Mouse (Mus musculus) bone marrow, adult 2 months (tissue): ENCODE measurements around the gene Spock1. TPM values are rescaled to one million over a fixed set of nuclear protein-coding genes. Genes with fewer than 3 reads are reported as not detected.
"Not testable (repeated sequence)": the region's sequence is repeated elsewhere in the genome, so short reads cannot be mapped to it uniquely, and the experiment has no call there.

Experiments
- H3K27ac ChIP-seq: fragments of 200-500 bp; 2 replicates; pipeline ENCODE4 v1.5.1; 2012; ENCODE audit warnings: low read depth, mild to moderate bottlenecking, control low read depth, inconsistent platforms, low read length; ENCODE audit not compliant: control insufficient read depth, poor library complexity, insufficient read depth
- H3K4me1 ChIP-seq: fragments of 200-500 bp; 2 replicates; pipeline ENCODE4 v1.6.1; 2011; ENCODE audit warnings: low read length; ENCODE audit not compliant: control insufficient read depth, insufficient read depth
- H3K4me3 ChIP-seq: fragments of 200-500 bp; replicated peaks from 2 replicates; pipeline ENCODE3; 2011; ENCODE audit warnings: mild to moderate bottlenecking, low read depth, low read length, control low read depth; ENCODE audit not compliant: control insufficient read depth
- CTCF ChIP-seq: fragments of 200-500 bp; IDR thresholded peaks from 2 replicates; pipeline ENCODE4 v1.5.1; 2011; ENCODE audit warnings: low read length, control low read depth; ENCODE audit not compliant: control insufficient read depth, insufficient read depth
- POLR2A ChIP-seq: fragments of 200-500 bp; IDR thresholded peaks from 2 replicates; pipeline ENCODE4 v1.6.1; 2011; ENCODE audit warnings: low read depth, mild to moderate bottlenecking, control low read depth, low read length, borderline replicate concordance; ENCODE audit not compliant: control insufficient read depth
- WGBS: fragments of 180-500 bp; shearing (Covaris S2); methylation state at CpG from one replicate; pipeline ENCODE4 v1.1.7; 2018; 5-methylcytosine and 5-hydroxymethylcytosine counted together
- polyA plus RNA-seq: library from polyadenylated mRNA; stranded (reverse); fragments of >200 nt; gene quantifications from 2 replicates; pipeline ENCODE4 v1.2.4, GENCODE M21; 2011; ENCODE audit warnings: low replicate concordance; ENCODE audit not compliant: missing spikeins, insufficient read depth, insufficient read length

Spock1 gene
- polyA plus RNA-seq, 1 experiment = 0.87 TPM

DNA sequence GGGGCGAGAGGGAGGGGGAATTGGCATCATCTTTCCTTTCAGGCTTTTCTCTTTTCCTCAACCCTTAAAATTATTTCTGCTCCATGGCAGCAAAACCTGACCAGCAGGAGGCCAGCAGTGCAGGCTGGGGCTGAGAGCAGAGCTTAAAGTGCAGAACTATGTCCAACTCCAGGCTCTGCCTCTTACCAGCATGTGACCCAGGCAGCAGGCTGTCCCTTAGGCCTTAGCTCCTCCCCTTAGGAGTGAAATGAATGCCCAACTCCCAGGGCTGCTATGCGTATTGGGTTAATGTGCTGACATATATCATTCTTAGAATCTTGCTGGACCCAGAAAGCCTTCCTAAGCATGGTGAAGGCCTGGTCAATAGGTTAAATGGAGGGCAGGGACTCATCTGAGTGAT is 434.1 kb downstream of the Spock1 start:
- H3K4me3 ChIP-seq = no peak overlapping the region
- 79% methylated on average over 2 of the region's 2 CpGs for WGBS

DNA sequence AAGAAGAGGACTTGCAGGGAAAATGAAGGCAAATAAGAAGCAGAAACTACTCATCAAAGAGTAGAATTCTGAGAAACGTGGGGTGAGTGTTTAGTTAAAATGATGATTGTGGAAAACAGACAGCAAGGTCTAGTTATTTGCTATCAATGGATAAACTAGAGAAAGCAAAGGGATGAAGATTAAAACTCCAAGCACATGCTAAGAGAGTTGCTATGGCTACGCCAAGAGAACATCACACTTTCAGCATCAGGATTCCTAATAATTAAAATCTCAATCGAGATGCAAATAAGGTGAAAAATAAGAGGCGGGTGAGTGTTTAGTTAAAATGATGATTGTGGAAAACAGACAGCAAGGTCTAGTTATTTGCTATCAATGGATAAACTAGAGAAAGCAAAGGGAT is 437.2 kb downstream of the Spock1 start:
- 79% methylated on average over 4 of the region's 4 CpGs for WGBS
- not testable (repeated sequence) for H3K4me3 ChIP-seq

More for the DNA sequence above, 434.1 kb downstream of the Spock1 start:
- TF ChIP-seq CTCF (no peak), POLR2A (no peak)
- Histone ChIP-seq H3K4me1 (no peaks in the 10 kb centered on the region), H3K27ac (no peak overlapping the region)

GRCm38 (mm10) chr13:57459978-57460377 is 448.2 kb downstream of the Spock1 start:
- 79% methylated on average over 8 of the region's 8 CpGs for WGBS
- H3K4me1 ChIP-seq = no peaks in the 10 kb centered on the region
- no peak overlapping the region for H3K4me3 ChIP-seq
- no peak overlapping the region for H3K27ac ChIP-seq
- TF ChIP-seq CTCF (no peak), POLR2A (no peak)

More for the DNA sequence above, 437.2 kb downstream of the Spock1 start:
- not testable (repeated sequence) for H3K27ac ChIP-seq, H3K4me1 ChIP-seq

- TF ChIP-seq CTCF (no peak), POLR2A (no peak)
- no peak overlapping the region for H3K4me3 ChIP-seq
- no peak overlapping the region for H3K27ac ChIP-seq
- H3K4me1 ChIP-seq = no peaks in the 10 kb centered on the region
- 43% methylated on average over 11 of the region's 11 CpGs for WGBS
Measured at GRCm38 (mm10) chr13:57450189-57450821, 457.8 kb downstream of the Spock1 start.

GRCm38 (mm10) chr13:57448906-57449305 is 459.2 kb downstream of the Spock1 start:
- no peak for TF ChIP-seq POLR2A
- no peak for TF ChIP-seq CTCF
- no peak overlapping the region for H3K4me3 ChIP-seq
- WGBS = 84% methylated on average over 7 of the region's 7 CpGs
- no peak overlapping the region for H3K27ac ChIP-seq
- no peaks in the 10 kb centered on the region for H3K4me1 ChIP-seq

DNA sequence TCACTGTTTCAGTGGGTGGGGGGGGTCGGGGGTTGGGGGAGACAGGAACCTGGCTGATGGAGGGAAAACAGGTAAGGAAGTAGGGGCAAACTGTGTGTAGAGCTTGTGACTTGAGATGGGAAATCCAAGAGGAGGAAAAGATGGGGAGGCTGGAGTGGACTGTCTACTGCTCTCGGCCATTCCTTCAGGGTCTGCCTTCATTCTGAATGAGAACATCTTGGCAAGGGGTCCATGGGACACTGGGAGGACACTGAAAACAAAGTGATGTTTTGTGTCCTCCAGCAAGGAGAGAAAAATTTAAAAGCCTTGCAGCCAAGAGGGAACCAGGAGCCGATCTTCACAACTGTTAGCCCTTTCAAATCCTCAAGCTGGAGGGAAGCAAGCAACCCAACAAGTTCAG is 463.2 kb downstream of the Spock1 start:
- no peak overlapping the region for H3K4me3 ChIP-seq
- H3K4me1 ChIP-seq = no peaks in the 10 kb centered on the region
- no peak overlapping the region for H3K27ac ChIP-seq
- WGBS = 70% methylated on average over 3 of the region's 3 CpGs
- TF ChIP-seq POLR2A = no peak
- TF ChIP-seq CTCF = no peak

GRCm38 (mm10) chr13:57440111-57440510 is 468.0 kb downstream of the Spock1 start:
- Histone ChIP-seq H3K27ac (no peak overlapping the region), H3K4me1 (no peaks in the 10 kb centered on the region), H3K4me3 (no peak overlapping the region)
- WGBS = 84% methylated on average over 7 of the region's 7 CpGs
- TF ChIP-seq CTCF (no peak), POLR2A (no peak)

- WGBS = 80% methylated on average over 10 of the region's 10 CpGs
- H3K27ac ChIP-seq = no peak overlapping the region
- TF ChIP-seq POLR2A (no peak), CTCF (no peak)
- no peaks in the 10 kb centered on the region for H3K4me1 ChIP-seq
- no peak overlapping the region for H3K4me3 ChIP-seq
Measured at GRCm38 (mm10) chr13:57435726-57436220, 472.4 kb downstream of the Spock1 start.

DNA sequence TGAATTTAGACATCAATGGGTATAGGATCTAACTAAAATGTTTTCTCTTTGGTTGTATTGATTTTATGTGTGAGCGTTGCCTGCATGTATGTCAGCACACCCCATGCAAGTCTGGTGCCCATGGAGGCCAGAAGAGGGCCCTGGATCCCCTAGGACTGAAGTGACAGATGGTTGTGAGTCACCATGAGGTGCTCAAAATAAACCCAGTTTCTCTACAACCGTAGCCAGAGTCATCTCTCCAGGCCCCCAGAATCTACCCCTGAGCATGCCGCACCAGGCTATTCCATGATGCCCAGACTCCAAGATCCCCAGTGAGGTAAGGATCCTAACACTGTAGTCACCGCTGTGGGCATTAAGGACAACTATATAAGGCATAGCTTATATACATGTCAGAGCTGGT is 474.3 kb downstream of the Spock1 start:
- 80% methylated on average over 4 of the region's 4 CpGs for WGBS
- Histone ChIP-seq H3K4me1 (no peaks in the 10 kb centered on the region), H3K27ac (no peak overlapping the region), H3K4me3 (no peak overlapping the region)
- TF ChIP-seq CTCF (no peak), POLR2A (no peak)
